Mouse (Mus musculus): ENCODE results near the gene Map3k5. TPM values are rescaled to one million over a fixed set of nuclear protein-coding genes. Genes with fewer than 3 reads are reported as not detected.

The Map3k5 gene
- polyA plus RNA-seq, 1 experiment from 2014 or later = 1.9 TPM

- Histone ChIP-seq H3K4me2 (ENCODE audit: low read depth, low read length) (no peak overlapping the region), H3K36me3 (ENCODE audit: control insufficient read depth, insufficient read depth, low read length) (no peaks in the 10 kb centered on the region), H3K27ac (ENCODE audit: low read depth, low read length) (no peak overlapping the region), H3K9me3 (ENCODE audit: control insufficient read depth, low read length) (no peaks in the 10 kb centered on the region), H3K9ac (replicated peaks; ENCODE audit: low read depth, low read length) (no peak overlapping the region), H3K4me3 (ENCODE audit: low read depth, low read length) (no peak overlapping the region), H3K4me1 (ENCODE audit: control insufficient read depth, insufficient read depth, low read length) (no peaks in the 10 kb centered on the region), H3K27me3 (ENCODE audit: control insufficient read depth, insufficient read depth, low read length) (no peaks in the 10 kb centered on the region)
- 98% methylated on average over 6 of the region's 6 CpGs for WGBS
- ATAC-seq (ENCODE audit: low read depth) = no peak
Observed at GRCm38 (mm10) chr10:20005491-20005952, 71.2 kb downstream of the Map3k5 start.

- 55% methylated on average over 17 of the region's 17 CpGs for WGBS
- Histone ChIP-seq H3K27me3 (ENCODE audit: control insufficient read depth, insufficient read depth, low read length) (no peaks in the 10 kb centered on the region), H3K4me1 (ENCODE audit: control insufficient read depth, insufficient read depth, low read length) (no peaks in the 10 kb centered on the region), H3K9me3 (ENCODE audit: control insufficient read depth, low read length) (no peaks in the 10 kb centered on the region), H3K4me3 (ENCODE audit: low read depth, low read length) (no peak overlapping the region), H3K27ac (ENCODE audit: low read depth, low read length) (no peak overlapping the region), H3K36me3 (ENCODE audit: control insufficient read depth, insufficient read depth, low read length) (no peaks in the 10 kb centered on the region), H3K4me2 (ENCODE audit: low read depth, low read length) (no peak overlapping the region), H3K9ac (replicated peaks; ENCODE audit: low read depth, low read length) (no peak overlapping the region)
- no peak for ATAC-seq (ENCODE audit: low read depth)
Observed at GRCm38 (mm10) chr10:20006333-20007093, 72.2 kb downstream of the Map3k5 start.

- H3K27me3 ChIP-seq (ENCODE audit: control insufficient read depth, insufficient read depth, low read length) = no peaks in the 10 kb centered on the region
- H3K9ac ChIP-seq (replicated peaks; ENCODE audit: low read depth, low read length) = no peak overlapping the region
- ATAC-seq (ENCODE audit: low read depth) = no peak
- H3K4me2 ChIP-seq (ENCODE audit: low read depth, low read length) = no peak overlapping the region
- H3K4me3 ChIP-seq (ENCODE audit: low read depth, low read length) = no peak overlapping the region
- 95% methylated on average over 6 of the region's 6 CpGs for WGBS
- H3K9me3 ChIP-seq (ENCODE audit: control insufficient read depth, low read length) = no peaks in the 10 kb centered on the region
- no peaks in the 10 kb centered on the region for H3K4me1 ChIP-seq (ENCODE audit: control insufficient read depth, insufficient read depth, low read length)
- H3K36me3 ChIP-seq (ENCODE audit: control insufficient read depth, insufficient read depth, low read length) = no peaks in the 10 kb centered on the region
- no peak overlapping the region for H3K27ac ChIP-seq (ENCODE audit: low read depth, low read length)
Observed at GRCm38 (mm10) chr10:20009310-20009709, 75.0 kb downstream of the Map3k5 start.

- no peak overlapping the region for H3K9ac ChIP-seq (replicated peaks; ENCODE audit: low read depth, low read length)
- H3K9me3 ChIP-seq (ENCODE audit: control insufficient read depth, low read length) = no peaks in the 10 kb centered on the region
- H3K27me3 ChIP-seq (ENCODE audit: control insufficient read depth, insufficient read depth, low read length) = no peaks in the 10 kb centered on the region
- no peak overlapping the region for H3K4me3 ChIP-seq (ENCODE audit: low read depth, low read length)
- no peaks in the 10 kb centered on the region for H3K36me3 ChIP-seq (ENCODE audit: control insufficient read depth, insufficient read depth, low read length)
- WGBS = 94% methylated on average over 3 of the region's 3 CpGs
- no peaks in the 10 kb centered on the region for H3K4me1 ChIP-seq (ENCODE audit: control insufficient read depth, insufficient read depth, low read length)
- ATAC-seq (ENCODE audit: low read depth) = no peak
- no peak overlapping the region for H3K27ac ChIP-seq (ENCODE audit: low read depth, low read length)
- H3K4me2 ChIP-seq (ENCODE audit: low read depth, low read length) = no peak overlapping the region
Observed at GRCm38 (mm10) chr10:20010018-20010417, 75.7 kb downstream of the Map3k5 start.

- H3K4me2 ChIP-seq (ENCODE audit: low read depth, low read length) = no peak overlapping the region
- H3K27me3 ChIP-seq (ENCODE audit: control insufficient read depth, insufficient read depth, low read length) = no peaks in the 10 kb centered on the region
- 93% methylated on average over 10 of the region's 10 CpGs for WGBS
- H3K4me3 ChIP-seq (ENCODE audit: low read depth, low read length) = no peak overlapping the region
- H3K4me1 ChIP-seq (ENCODE audit: control insufficient read depth, insufficient read depth, low read length) = peaks cover 8% of the 10 kb centered on the region; the same call in 1 of the 2 replicates
- no peak for ATAC-seq (ENCODE audit: low read depth)
- no peak overlapping the region for H3K27ac ChIP-seq (ENCODE audit: low read depth, low read length)
- H3K9me3 ChIP-seq (ENCODE audit: control insufficient read depth, low read length) = peaks cover 6% of the 10 kb centered on the region; the same call in 1 of the 2 replicates
- H3K9ac ChIP-seq (replicated peaks; ENCODE audit: low read depth, low read length) = no peak overlapping the region
- no peaks in the 10 kb centered on the region for H3K36me3 ChIP-seq (ENCODE audit: control insufficient read depth, insufficient read depth, low read length)
Observed at GRCm38 (mm10) chr10:20018406-20018805, 84.1 kb downstream of the Map3k5 start.

GRCm38 (mm10) chr10:20018806-20019205 is 84.5 kb downstream of the Map3k5 start:
- H3K4me2 ChIP-seq (ENCODE audit: low read depth, low read length) = no peak overlapping the region
- ATAC-seq (ENCODE audit: low read depth) = no peak

GRCm38 (mm10) chr10:20021256-20021655 is 87.0 kb downstream of the Map3k5 start:
- H3K36me3 ChIP-seq (ENCODE audit: control insufficient read depth, insufficient read depth, low read length) = no peaks in the 10 kb centered on the region
- H3K9me3 ChIP-seq (ENCODE audit: control insufficient read depth, low read length) = peaks cover 6% of the 10 kb centered on the region; the same call in 1 of the 2 replicates
- no peak for ATAC-seq (ENCODE audit: low read depth)
- WGBS = 69% methylated on average over 6 of the region's 6 CpGs
- H3K4me3 ChIP-seq (ENCODE audit: low read depth, low read length) = no peak overlapping the region
- H3K9ac ChIP-seq (replicated peaks; ENCODE audit: low read depth, low read length) = no peak overlapping the region
- no peak overlapping the region for H3K4me2 ChIP-seq (ENCODE audit: low read depth, low read length)
- H3K27ac ChIP-seq (ENCODE audit: low read depth, low read length) = no peak overlapping the region
- H3K4me1 ChIP-seq (ENCODE audit: control insufficient read depth, insufficient read depth, low read length) = peaks cover 8% of the 10 kb centered on the region; the same call in 1 of the 2 replicates
- no peaks in the 10 kb centered on the region for H3K27me3 ChIP-seq (ENCODE audit: control insufficient read depth, insufficient read depth, low read length)

More at GRCm38 (mm10) chr10:20018806-20019205, 84.5 kb downstream of the Map3k5 start:
- Histone ChIP-seq H3K9me3 (ENCODE audit: control insufficient read depth, low read length) (peaks cover 6% of the 10 kb centered on the region; the same call in 1 of the 2 replicates), H3K9ac (replicated peaks; ENCODE audit: low read depth, low read length) (no peak overlapping the region), H3K27me3 (ENCODE audit: control insufficient read depth, insufficient read depth, low read length) (no peaks in the 10 kb centered on the region), H3K4me3 (ENCODE audit: low read depth, low read length) (no peak overlapping the region), H3K36me3 (ENCODE audit: control insufficient read depth, insufficient read depth, low read length) (no peaks in the 10 kb centered on the region), H3K4me1 (ENCODE audit: control insufficient read depth, insufficient read depth, low read length) (peaks cover 8% of the 10 kb centered on the region; the same call in 1 of the 2 replicates), H3K27ac (ENCODE audit: low read depth, low read length) (no peak overlapping the region)
- 93% methylated on average over 3 of the region's 3 CpGs for WGBS

GRCm38 (mm10) chr10:20021670-20022468 is 87.6 kb downstream of the Map3k5 start:
- Histone ChIP-seq H3K27ac (ENCODE audit: low read depth, low read length) (no peak overlapping the region), H3K9me3 (ENCODE audit: control insufficient read depth, low read length) (peaks cover 6% of the 10 kb centered on the region; the same call in 1 of the 2 replicates), H3K4me1 (ENCODE audit: control insufficient read depth, insufficient read depth, low read length) (peaks cover 8% of the 10 kb centered on the region; the same call in 1 of the 2 replicates), H3K27me3 (ENCODE audit: control insufficient read depth, insufficient read depth, low read length) (no peaks in the 10 kb centered on the region), H3K36me3 (ENCODE audit: control insufficient read depth, insufficient read depth, low read length) (no peaks in the 10 kb centered on the region), H3K4me3 (ENCODE audit: low read depth, low read length) (no peak overlapping the region), H3K4me2 (ENCODE audit: low read depth, low read length) (no peak overlapping the region), H3K9ac (replicated peaks; ENCODE audit: low read depth, low read length) (no peak overlapping the region)
- 87% methylated on average over 15 of the region's 15 CpGs for WGBS
- no peak for ATAC-seq (ENCODE audit: low read depth)
